Mouse (Mus musculus): ENCODE data around the gene Ttc8. TPM values are rescaled to one million over a fixed set of nuclear protein-coding genes. Genes with fewer than 3 reads are reported as not detected.

The Ttc8 gene
- polyA plus RNA-seq, 1 experiment: 6.2 TPM

DNA sequence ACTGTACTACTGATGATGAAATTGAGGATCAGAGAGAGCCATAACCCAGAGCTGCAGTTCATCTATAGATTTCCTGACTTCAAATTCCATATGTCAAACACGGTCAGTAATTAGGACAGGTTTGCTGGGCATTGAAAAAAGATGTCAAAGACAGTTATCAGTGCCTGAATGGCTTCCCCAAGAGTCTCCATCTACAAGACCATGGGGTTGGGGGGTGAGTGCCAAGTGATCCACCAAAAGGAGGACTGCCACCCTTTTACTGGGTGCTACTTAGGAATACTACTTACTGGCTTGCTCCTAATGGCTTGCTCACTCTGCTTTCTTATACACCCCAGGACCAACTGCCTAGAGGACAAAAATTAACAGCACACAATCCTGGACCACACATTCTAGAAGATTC lies 88.4 kb downstream of the Ttc8 start:
- Histone ChIP-seq H3K4me3 (no peak overlapping the region), H3K4me2 (ENCODE audit: low read depth) (no peak overlapping the region)
- no peak for TF ChIP-seq POLR2AphosphoS2 (IDR thresholded peaks at IDR 0.05; ENCODE audit: insufficient read length, low read depth)
- no peak for TF ChIP-seq POLR2A (IDR thresholded peaks at IDR 0.05; ENCODE audit: insufficient read length, low read depth)
- no peak for TF ChIP-seq TCF12 (IDR thresholded peaks at IDR 0.05; ENCODE audit: insufficient read depth, poor library complexity, severe bottlenecking)
- TF ChIP-seq SRF (IDR thresholded peaks at IDR 0.05; ENCODE audit: control insufficient read depth, insufficient read length, low read depth): no peak
- TF ChIP-seq MYOG (IDR thresholded peaks at IDR 0.05; ENCODE audit: control insufficient read depth in 1 of 3, insufficient read depth in 1 of 3, insufficient read length in 2 of 3, low read depth in 2 of 3): no peak
- no peak for TF ChIP-seq USF1 (IDR thresholded peaks at IDR 0.05; ENCODE audit: low read depth)
- no peak for TF ChIP-seq MYOD1 (IDR thresholded peaks at IDR 0.05; ENCODE audit: control insufficient read depth in 1 of 3, insufficient read length in 2 of 3, low read depth in 2 of 3)
- no peak for TF ChIP-seq E2F4 (IDR thresholded peaks at IDR 0.05; ENCODE audit: insufficient read depth)
- TF ChIP-seq MAX (IDR thresholded peaks at IDR 0.05; ENCODE audit: low read depth): no peak
- TF ChIP-seq CEBPB (IDR thresholded peaks at IDR 0.05; ENCODE audit: insufficient read depth, poor library complexity, severe bottlenecking): no peak
- TF ChIP-seq TCF3 (IDR thresholded peaks at IDR 0.05; ENCODE audit: insufficient read length, low read depth): no peak
- no peak for TF ChIP-seq REST (IDR thresholded peaks at IDR 0.05; ENCODE audit: insufficient read depth, insufficient read length)

DNA sequence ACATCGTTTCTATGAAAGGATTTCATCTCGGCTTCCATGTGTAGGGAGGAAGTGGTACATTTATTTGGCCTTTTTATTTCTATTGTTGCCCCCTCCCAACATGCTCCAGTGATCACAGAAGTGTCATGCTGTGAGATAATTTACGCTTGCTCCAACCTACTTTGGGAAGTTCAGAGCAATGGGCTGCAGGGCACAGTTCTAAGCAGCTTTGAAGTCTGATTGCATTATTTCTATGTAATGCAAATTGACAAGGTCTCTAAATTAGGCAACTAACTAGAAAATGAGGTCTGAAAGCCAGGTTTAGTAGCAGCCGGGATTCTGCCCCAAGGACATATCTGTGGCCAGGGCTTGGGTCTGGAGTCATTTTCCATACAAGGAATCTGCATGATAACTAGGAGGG lies 89.1 kb downstream of the Ttc8 start:
- no peak overlapping the region for H3ac ChIP-seq (ENCODE audit: control insufficient read depth, insufficient read length)
- no peak overlapping the region for H3K4me2 ChIP-seq (ENCODE audit: low read depth)
- H3K79me2 ChIP-seq (ENCODE audit: control insufficient read depth, insufficient read depth): no peaks in the 10 kb centered on the region
- H3K36me3 ChIP-seq (ENCODE audit: control insufficient read depth, insufficient read depth): no peaks in the 10 kb centered on the region
- no peaks in the 10 kb centered on the region for H3K27me3 ChIP-seq (ENCODE audit: control insufficient read depth, insufficient read depth, insufficient read length)
- no peak overlapping the region for H3K4me3 ChIP-seq
- TF ChIP-seq E2F4 (IDR thresholded peaks at IDR 0.05; ENCODE audit: insufficient read depth) (no peak), REST (IDR thresholded peaks at IDR 0.05; ENCODE audit: insufficient read depth, insufficient read length) (no peak), USF1 (IDR thresholded peaks at IDR 0.05; ENCODE audit: low read depth) (no peak), POLR2AphosphoS2 (IDR thresholded peaks at IDR 0.05; ENCODE audit: insufficient read length, low read depth) (no peak), MYOG (IDR thresholded peaks at IDR 0.05; ENCODE audit: control insufficient read depth in 1 of 3, insufficient read depth in 1 of 3, insufficient read length in 2 of 3, low read depth in 2 of 3) (no peak), MAX (IDR thresholded peaks at IDR 0.05; ENCODE audit: low read depth) (no peak), CEBPB (IDR thresholded peaks at IDR 0.05; ENCODE audit: insufficient read depth, poor library complexity, severe bottlenecking) (no peak), TCF3 (IDR thresholded peaks at IDR 0.05; ENCODE audit: insufficient read length, low read depth) (no peak), MYOD1 (IDR thresholded peaks at IDR 0.05; ENCODE audit: control insufficient read depth in 1 of 3, insufficient read length in 2 of 3, low read depth in 2 of 3) (no peak), SRF (IDR thresholded peaks at IDR 0.05; ENCODE audit: control insufficient read depth, insufficient read length, low read depth) (no peak), TCF12 (IDR thresholded peaks at IDR 0.05; ENCODE audit: insufficient read depth, poor library complexity, severe bottlenecking) (no peak), POLR2A (IDR thresholded peaks at IDR 0.05; ENCODE audit: insufficient read length, low read depth) (no peak)

More for the DNA sequence above, 88.4 kb downstream of the Ttc8 start:
- no peaks in the 10 kb centered on the region for H3K27me3 ChIP-seq (ENCODE audit: control insufficient read depth, insufficient read depth, insufficient read length)
- H3K36me3 ChIP-seq (ENCODE audit: control insufficient read depth, insufficient read depth): no peaks in the 10 kb centered on the region
- H3ac ChIP-seq (ENCODE audit: control insufficient read depth, insufficient read length): no peak overlapping the region
- H3K79me2 ChIP-seq (ENCODE audit: control insufficient read depth, insufficient read depth): no peaks in the 10 kb centered on the region

DNA sequence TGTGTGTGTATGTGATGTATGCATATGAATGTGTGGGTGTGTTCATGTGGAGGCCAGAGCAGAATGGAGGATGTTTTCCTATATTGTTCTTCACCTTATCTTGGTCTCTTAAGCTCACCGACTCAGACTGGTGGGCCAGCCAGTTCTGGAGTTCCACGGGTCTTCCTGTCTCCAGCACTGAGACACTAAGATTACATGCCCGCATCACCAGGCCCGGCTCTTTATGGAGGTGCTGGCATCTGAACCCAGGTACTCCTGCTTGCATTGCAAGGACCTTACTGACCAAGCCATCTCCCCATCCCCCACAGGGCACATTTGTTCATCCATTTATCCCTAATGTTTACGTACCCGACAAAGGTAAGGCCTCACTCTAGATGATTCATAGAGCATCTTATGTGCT lies 89.7 kb downstream of the Ttc8 start:
- Histone ChIP-seq H3K36me3 (ENCODE audit: control insufficient read depth, insufficient read depth) (no peaks in the 10 kb centered on the region), H3K27me3 (ENCODE audit: control insufficient read depth, insufficient read depth, insufficient read length) (no peaks in the 10 kb centered on the region), H3ac (ENCODE audit: control insufficient read depth, insufficient read length) (no peak overlapping the region), H3K4me2 (ENCODE audit: low read depth) (no peak overlapping the region), H3K79me2 (ENCODE audit: control insufficient read depth, insufficient read depth) (no peaks in the 10 kb centered on the region), H3K4me3 (no peak overlapping the region)
- no peak for TF ChIP-seq E2F4 (IDR thresholded peaks at IDR 0.05; ENCODE audit: insufficient read depth)

DNA sequence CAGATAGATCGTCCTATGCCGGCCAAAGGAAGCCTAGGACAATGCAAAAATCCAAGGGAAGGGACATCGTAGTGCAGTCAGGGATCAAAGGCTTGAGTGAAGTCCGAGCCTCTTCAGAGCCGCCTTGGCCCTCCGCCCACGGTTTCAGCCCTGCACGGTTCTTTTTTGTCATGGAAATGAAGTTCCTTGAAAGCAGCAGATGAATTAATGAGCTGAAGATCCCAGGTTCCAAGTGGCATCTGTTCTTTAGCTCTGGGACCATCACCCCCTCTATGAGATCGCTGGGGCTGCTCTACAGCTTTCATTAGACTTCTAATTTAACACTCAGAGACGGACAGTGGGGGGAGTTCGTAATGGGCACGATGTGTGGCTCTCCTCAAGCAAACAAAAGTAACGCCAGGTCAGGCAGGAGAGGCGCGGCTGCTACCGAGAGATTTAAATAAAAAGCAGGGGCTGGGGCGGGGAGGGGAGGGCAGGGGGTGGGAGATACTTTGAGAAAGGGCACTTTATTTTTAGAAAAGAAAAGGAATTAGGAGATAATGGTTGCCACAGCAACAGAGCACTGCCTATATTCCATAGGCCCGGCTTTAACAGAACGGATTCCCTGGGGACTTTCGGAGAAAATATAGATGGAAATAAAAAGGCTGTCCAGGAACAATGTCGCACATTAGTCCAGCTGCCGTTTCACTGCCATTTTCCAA lies 90.9 kb downstream of the Ttc8 start:
- Histone ChIP-seq H3K36me3 (ENCODE audit: control insufficient read depth, insufficient read depth) (no peaks in the 10 kb centered on the region), H3K4me3 (no peak overlapping the region), H3K79me2 (ENCODE audit: control insufficient read depth, insufficient read depth) (no peaks in the 10 kb centered on the region), H3ac (ENCODE audit: control insufficient read depth, insufficient read length) (no peak overlapping the region), H3K4me2 (ENCODE audit: low read depth) (no peak overlapping the region), H3K27me3 (ENCODE audit: control insufficient read depth, insufficient read depth, insufficient read length) (no peaks in the 10 kb centered on the region)
- TF ChIP-seq USF1 (IDR thresholded peaks at IDR 0.05; ENCODE audit: low read depth): no peak
- TF ChIP-seq TCF12 (IDR thresholded peaks at IDR 0.05; ENCODE audit: insufficient read depth, poor library complexity, severe bottlenecking): no peak
- no peak for TF ChIP-seq REST (IDR thresholded peaks at IDR 0.05; ENCODE audit: insufficient read depth, insufficient read length)
- no peak for TF ChIP-seq TCF3 (IDR thresholded peaks at IDR 0.05; ENCODE audit: insufficient read length, low read depth)
- TF ChIP-seq SRF (IDR thresholded peaks at IDR 0.05; ENCODE audit: control insufficient read depth, insufficient read length, low read depth): no peak
- no peak for TF ChIP-seq POLR2AphosphoS2 (IDR thresholded peaks at IDR 0.05; ENCODE audit: insufficient read length, low read depth)

DNA sequence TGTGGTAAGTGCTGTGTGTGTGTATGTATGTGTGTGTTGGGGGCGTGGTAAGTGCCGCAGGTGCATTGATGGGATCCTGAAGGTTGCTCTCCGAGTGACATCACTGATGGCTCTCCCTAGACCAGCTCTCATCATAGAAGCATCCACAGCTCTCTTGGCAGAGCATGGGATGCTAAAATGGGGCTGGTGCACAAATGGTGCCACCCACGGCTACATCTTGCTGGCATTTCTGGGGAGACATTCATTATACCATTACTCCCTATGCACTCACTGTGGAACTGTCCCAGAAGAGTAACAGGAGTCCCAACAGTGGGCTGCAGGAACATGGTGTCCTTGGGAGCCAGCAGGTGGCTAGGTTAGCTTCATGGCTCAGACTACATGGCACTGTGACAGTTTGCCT lies 95.5 kb downstream of the Ttc8 start:
- Histone ChIP-seq H3ac (ENCODE audit: control insufficient read depth, insufficient read length) (no peak overlapping the region), H3K36me3 (ENCODE audit: control insufficient read depth, insufficient read depth) (no peaks in the 10 kb centered on the region), H3K79me2 (ENCODE audit: control insufficient read depth, insufficient read depth) (no peaks in the 10 kb centered on the region), H3K4me2 (ENCODE audit: low read depth) (no peak overlapping the region), H3K27me3 (ENCODE audit: control insufficient read depth, insufficient read depth, insufficient read length) (no peaks in the 10 kb centered on the region), H3K4me3 (no peak overlapping the region)
- no peak for TF ChIP-seq E2F4 (IDR thresholded peaks at IDR 0.05; ENCODE audit: insufficient read depth)

All from myocyte (in vitro differentiated cells).